Mouse (Mus musculus) midbrain, embryonic 11.5 days (tissue): ENCODE data around the gene Nav2. TPM values are rescaled to one million over a fixed set of nuclear protein-coding genes. Genes with fewer than 3 reads are reported as not detected.

ENCODE experiments used
- ATAC-seq: fragments of 200-750 bp; cut with Nextera tagmentation; 2 replicates; pipeline ENCODE4 v1.8.0; 2017; ENCODE audit warnings: moderate TSS enrichment, moderate library complexity; ENCODE audit not compliant: low FRiP score
- DNase-seq: peaks from one replicate; pipeline ENCODE4 v3.0.0; 2015; ENCODE audit warnings: low spot score; ENCODE audit errors: missing footprints
- H3K27ac ChIP-seq: fragments of 300-500 bp; sonication (generic); 2 replicates; pipeline ENCODE4 v1.5.1; 2014; ENCODE audit warnings: low read depth, low read length
- H3K27me3 ChIP-seq: fragments of 300-500 bp; sonication (generic); 2 replicates; pipeline ENCODE4 v1.6.1; 2014; ENCODE audit warnings: mild to moderate bottlenecking, low read length, moderate library complexity, mixed read lengths; ENCODE audit not compliant: control insufficient read depth, insufficient read depth
- H3K36me3 ChIP-seq: fragments of 300-500 bp; sonication (generic); 2 replicates; pipeline ENCODE4 v1.6.1; 2014; ENCODE audit warnings: mild to moderate bottlenecking, low read length, moderate library complexity, mixed read lengths; ENCODE audit not compliant: control insufficient read depth, insufficient read depth
- H3K4me1 ChIP-seq: fragments of 300-500 bp; sonication (generic); 2 replicates; pipeline ENCODE4 v1.6.1; 2014; ENCODE audit warnings: low read length; ENCODE audit not compliant: control insufficient read depth, insufficient read depth
- H3K4me2 ChIP-seq: fragments of 300-500 bp; sonication (generic); 2 replicates; pipeline ENCODE4 v1.6.1; 2014; ENCODE audit warnings: mild to moderate bottlenecking, moderate library complexity
- H3K4me3 ChIP-seq: fragments of 300-500 bp; sonication (generic); 2 replicates; pipeline ENCODE4 v1.5.1; 2014; ENCODE audit warnings: low read depth, low read length
- H3K9ac ChIP-seq: fragments of 300-500 bp; sonication (generic); 2 replicates; pipeline ENCODE4 v1.6.1; 2014; ENCODE audit warnings: low read length
- H3K9me3 ChIP-seq: fragments of 300-500 bp; sonication (generic); 2 replicates; pipeline ENCODE4 v1.6.1; 2016; ENCODE audit warnings: low read length; ENCODE audit not compliant: control insufficient read depth
- WGBS: fragments of 180-500 bp; shearing (Covaris S2); extraction: QIAGEN DNeasy Blood & Tissue Kit; methylation state at CpG from one replicate; pipeline ENCODE4 v1.1.7; 2014; 5-methylcytosine and 5-hydroxymethylcytosine counted together
- polyA plus RNA-seq: library from polyadenylated mRNA; unstranded; fragments of >200 nt; fragmentation: Nextera tagmentation; extraction: Ambion mirVana; gene quantifications from 2 replicates; pipeline ENCODE4 v1.2.1, GENCODE M21; 2014

Nav2 gene
- polyA plus RNA-seq, 1 experiment from 2014 or later, result 15.9 TPM

DNA sequence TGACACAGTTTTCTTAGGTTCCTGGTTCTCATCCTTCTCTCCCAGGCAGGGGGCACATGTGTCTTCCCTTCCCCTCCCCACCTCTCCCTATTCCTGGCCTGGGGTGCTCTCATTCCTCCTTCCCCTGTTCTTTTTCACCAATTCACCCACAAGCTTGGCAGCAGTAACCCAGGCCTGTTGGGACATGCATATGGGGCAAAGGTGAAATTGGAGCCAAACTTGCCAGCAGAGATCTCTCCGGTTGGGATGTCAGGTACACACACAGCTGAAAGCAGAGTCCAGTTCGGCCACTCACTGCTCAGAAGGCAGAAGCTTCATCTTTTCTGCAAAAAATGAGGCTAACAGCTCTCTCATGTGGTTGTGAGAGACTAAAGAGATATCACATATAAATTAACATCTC is 26.3 kb downstream of the Nav2 start:
- H3K9me3 ChIP-seq, result no peaks in the 10 kb centered on the region
- H3K9ac ChIP-seq, result no peak overlapping the region
- H3K4me1 ChIP-seq, result peaks cover 6% of the 10 kb centered on the region; the same call in 1 of the 2 replicates
- no peaks in the 10 kb centered on the region for H3K36me3 ChIP-seq
- no peak overlapping the region for H3K27ac ChIP-seq
- no peak overlapping the region for H3K4me3 ChIP-seq
- H3K4me2 ChIP-seq, result no peak overlapping the region
- DNase-seq (no peak), ATAC-seq (no peak)
- 87% methylated on average over 2 of the region's 2 CpGs for WGBS
- peaks cover 2% of the 10 kb centered on the region for H3K27me3 ChIP-seq

DNA sequence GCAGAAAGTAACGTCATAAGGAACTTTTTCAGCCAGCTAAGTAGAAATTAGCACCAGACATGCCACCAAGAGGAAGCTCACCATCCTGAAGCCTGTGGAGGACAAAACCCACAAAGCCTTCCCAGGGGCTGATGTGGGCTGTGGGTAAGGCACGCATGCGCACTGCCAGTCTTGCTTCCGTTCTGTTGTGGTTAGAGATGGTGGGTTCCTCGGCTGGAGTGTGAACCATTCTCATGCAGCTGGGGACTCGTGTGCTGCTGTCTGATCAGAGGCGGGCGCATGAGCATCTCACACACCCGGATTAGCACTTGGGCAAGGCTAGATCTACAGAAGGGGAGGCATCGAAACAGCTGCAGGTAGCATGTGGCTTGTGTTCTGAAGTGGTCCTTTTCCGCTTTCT is 29.0 kb downstream of the Nav2 start:
- no peak overlapping the region for H3K4me3 ChIP-seq
- H3K9me3 ChIP-seq, result no peaks in the 10 kb centered on the region
- H3K4me1 ChIP-seq, result no peaks in the 10 kb centered on the region
- peaks cover 2% of the 10 kb centered on the region; the same call in 1 of the 2 replicates for H3K27me3 ChIP-seq
- no peak overlapping the region for H3K4me2 ChIP-seq
- H3K27ac ChIP-seq, result no peak overlapping the region
- WGBS, result 86% methylated on average over 11 of the region's 11 CpGs
- ATAC-seq (no peak), DNase-seq (no peak)
- H3K36me3 ChIP-seq, result no peaks in the 10 kb centered on the region
- no peak overlapping the region for H3K9ac ChIP-seq

DNA sequence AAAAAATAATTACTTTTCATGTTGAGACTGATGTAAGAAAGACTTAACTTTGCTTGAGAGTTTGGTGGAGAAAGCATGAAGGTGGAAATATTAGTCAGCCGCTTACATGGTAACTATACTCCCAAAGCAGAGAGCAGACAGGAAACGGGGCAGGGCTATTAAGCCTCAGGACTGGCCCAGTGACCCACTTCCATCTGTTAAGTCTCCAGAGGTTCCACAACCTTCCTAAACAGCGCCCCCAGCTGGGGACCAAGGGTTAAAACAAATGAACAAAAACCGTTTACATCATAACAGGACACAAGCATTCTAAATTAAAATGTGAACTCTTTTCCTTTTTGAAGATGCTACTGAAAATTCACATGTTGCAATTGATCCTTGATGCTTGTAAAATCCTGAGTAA is 29.7 kb downstream of the Nav2 start:
- WGBS, result 42% methylated on average over 4 of the region's 4 CpGs
- Histone ChIP-seq H3K27ac (no peak overlapping the region), H3K36me3 (no peaks in the 10 kb centered on the region), H3K4me3 (no peak overlapping the region), H3K4me2 (no peak overlapping the region), H3K9ac (no peak overlapping the region), H3K9me3 (no peaks in the 10 kb centered on the region), H3K27me3 (peaks cover 2% of the 10 kb centered on the region; the same call in 1 of the 2 replicates), H3K4me1 (no peaks in the 10 kb centered on the region)
- no peak for ATAC-seq
- DNase-seq, result no peak

DNA sequence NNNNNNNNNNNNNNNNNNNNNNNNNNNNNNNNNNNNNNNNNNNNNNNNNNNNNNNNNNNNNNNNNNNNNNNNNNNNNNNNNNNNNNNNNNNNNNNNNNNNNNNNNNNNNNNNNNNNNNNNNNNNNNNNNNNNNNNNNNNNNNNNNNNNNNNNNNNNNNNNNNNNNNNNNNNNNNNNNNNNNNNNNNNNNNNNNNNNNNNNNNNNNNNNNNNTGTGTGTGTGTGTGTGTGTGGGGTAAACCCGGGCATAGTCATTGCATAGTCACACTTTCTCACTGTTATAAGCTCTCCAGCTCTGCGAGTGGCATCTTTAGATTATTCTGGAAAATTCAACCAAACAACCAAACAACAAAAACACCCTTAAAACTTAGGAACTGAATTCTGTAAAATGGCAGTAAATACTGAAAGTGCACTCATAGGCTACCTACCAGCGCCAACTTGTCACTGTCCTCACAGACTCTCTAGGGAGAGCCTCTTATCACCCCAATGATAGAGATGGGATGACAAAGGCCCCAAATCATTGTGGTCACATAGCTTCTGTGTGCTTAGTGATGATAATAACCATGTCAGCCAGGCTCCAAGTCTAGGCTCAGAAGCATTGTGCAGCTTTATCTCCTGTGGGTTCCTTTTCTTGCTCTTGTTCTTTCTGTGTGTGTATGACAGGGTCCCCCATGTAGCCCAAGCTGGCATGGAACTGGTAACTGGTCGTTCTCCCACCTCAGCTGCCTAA is 40.0 kb downstream of the Nav2 start:
- no peak for DNase-seq
- Histone ChIP-seq H3K9ac (no peak overlapping the region), H3K36me3 (no peaks in the 10 kb centered on the region), H3K9me3 (no peaks in the 10 kb centered on the region), H3K27ac (no peak overlapping the region), H3K4me2 (no peak overlapping the region), H3K4me3 (no peak overlapping the region), H3K4me1 (no peaks in the 10 kb centered on the region), H3K27me3 (peaks cover 2% of the 10 kb centered on the region; the same call in 1 of the 2 replicates)
- no peak for ATAC-seq
- 89% methylated on average over 4 of the region's 4 CpGs for WGBS

DNA sequence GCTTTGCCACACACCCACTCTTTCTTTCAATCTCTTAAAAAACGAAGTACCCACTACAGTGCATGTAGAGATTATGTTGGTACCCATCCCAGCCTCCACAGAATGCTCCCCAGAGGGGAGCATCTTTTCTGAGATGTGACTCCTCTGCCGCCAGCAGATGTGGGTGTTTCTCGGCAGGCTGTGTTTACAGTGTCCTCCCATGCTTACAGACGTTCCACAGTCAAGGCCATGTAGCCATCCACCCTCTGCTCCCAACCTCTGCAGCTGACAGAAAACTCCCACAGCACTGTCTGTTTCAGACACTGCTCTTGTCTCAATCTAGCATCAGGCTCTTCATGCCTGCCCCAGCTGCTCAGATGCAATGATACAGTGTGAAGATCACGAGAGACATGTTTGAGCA is 46.0 kb downstream of the Nav2 start:
- Histone ChIP-seq H3K4me2 (no peak overlapping the region), H3K36me3 (no peaks in the 10 kb centered on the region), H3K9me3 (no peaks in the 10 kb centered on the region), H3K27ac (no peak overlapping the region), H3K4me3 (no peak overlapping the region), H3K4me1 (peaks cover 4% of the 10 kb centered on the region), H3K9ac (no peak overlapping the region), H3K27me3 (peaks cover 12% of the 10 kb centered on the region)
- no peak for DNase-seq
- WGBS, result 84% methylated on average over 5 of the region's 5 CpGs
- ATAC-seq, result no peak

DNA sequence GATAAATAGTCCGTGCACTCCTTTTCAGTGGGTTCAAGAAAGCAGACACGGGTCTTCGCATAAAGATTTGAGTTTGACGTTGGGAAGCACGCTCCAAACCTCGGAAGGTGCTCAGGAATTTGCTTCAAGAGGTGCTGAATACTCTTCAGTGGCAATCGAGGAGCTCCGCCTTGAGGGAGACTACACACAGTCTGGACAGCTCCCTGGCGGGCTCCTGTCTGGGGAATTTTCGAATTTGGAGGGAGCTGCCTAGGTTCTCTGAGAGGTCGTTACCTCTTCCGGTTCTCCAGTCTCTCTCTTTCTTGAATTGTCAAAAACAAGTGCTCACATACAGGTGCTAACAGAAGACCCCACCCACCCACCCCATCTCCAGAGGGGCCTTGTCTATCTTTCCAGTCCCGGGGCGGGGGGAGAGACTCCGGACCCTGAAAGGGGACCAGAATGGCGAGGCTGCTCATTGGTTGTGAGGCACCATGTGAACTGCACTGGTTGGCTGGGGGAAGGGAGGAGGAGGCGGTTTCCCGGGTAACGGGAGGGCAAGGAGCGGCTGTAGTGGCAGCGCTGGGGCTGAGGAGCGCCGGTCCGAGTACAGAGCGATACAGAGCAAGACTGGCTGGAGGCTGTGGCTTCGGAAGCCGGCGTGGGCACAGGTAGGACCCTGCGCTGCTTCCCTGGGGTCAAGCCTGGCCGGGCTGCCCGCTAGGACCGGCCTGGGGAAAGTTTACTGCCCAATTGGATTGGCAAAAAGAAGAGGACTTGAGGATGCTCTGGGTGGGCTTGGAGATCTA is 50.2 kb downstream of the Nav2 start:
- peak overlapping the region; percentile 70 for H3K4me3 ChIP-seq
- peak overlapping the region; percentile 80 for H3K9ac ChIP-seq
- H3K27me3 ChIP-seq, result peaks cover 17% of the 10 kb centered on the region
- peaks cover 41% of the 10 kb centered on the region for H3K4me1 ChIP-seq
- 2% methylated on average over 32 of the region's 32 CpGs for WGBS
- DNase-seq, result peak; percentile 97
- peak; percentile 97 for ATAC-seq
- H3K9me3 ChIP-seq, result no peaks in the 10 kb centered on the region
- peak overlapping the region; percentile 35; the same call in 1 of the 2 replicates for H3K27ac ChIP-seq
- H3K4me2 ChIP-seq, result peak overlapping the region; percentile 81
- H3K36me3 ChIP-seq, result no peaks in the 10 kb centered on the region

DNA sequence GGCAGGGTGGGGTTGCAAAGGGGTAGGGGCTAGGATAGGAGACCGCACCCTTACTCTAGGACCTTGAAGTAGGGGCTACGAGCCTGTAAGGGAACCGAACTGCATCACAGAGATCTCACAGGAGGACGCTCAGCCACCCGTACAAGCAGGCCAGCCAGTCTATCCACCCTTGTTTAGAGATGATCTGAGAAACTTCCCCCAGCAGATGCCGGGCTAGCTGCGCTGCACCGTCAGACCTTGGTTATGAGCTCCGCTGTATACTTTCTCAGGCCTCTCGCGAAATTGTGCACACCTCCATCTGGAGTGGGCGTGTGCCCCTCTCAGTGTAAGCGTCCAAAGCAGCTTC is 50.8 kb downstream of the Nav2 start:
- Histone ChIP-seq H3K36me3 (no peaks in the 10 kb centered on the region; the same call in 1 of the 2 replicates), H3K4me1 (peaks cover 46% of the 10 kb centered on the region), H3K9ac (peak overlapping the region; percentile 80), H3K27me3 (peaks cover 17% of the 10 kb centered on the region), H3K4me3 (peak overlapping the region; percentile 70), H3K4me2 (peak overlapping the region; percentile 81), H3K27ac (peak overlapping the region; percentile 35; the same call in 1 of the 2 replicates), H3K9me3 (no peaks in the 10 kb centered on the region)
- DNase-seq (no peak), ATAC-seq (peak; percentile 22)
- WGBS, result 7% methylated on average over 13 of the region's 13 CpGs

DNA sequence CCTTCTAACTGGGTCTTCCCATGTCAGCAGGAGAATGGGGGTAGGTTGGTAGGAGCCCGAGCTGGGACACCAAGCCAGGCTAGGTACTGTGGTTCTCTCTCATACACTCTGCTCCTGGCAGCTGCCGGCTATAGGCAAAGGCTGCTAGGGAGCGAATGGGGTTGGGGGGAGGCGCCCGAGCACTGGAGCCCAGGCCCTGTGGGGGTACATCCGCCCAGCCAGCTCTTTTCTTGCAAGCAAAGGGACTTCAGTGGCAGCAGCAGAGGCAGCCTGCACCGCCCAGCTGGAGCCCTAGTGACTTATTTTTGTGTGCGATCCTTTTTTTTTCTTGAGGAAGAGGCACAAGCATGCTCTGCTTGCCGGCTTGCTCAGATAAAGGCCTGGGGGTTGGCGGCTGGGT is 51.6 kb downstream of the Nav2 start:
- Histone ChIP-seq H3K27ac (peak overlapping the region; percentile 11; the same call in 1 of the 2 replicates), H3K9ac (peak overlapping the region; percentile 80), H3K9me3 (no peaks in the 10 kb centered on the region), H3K27me3 (peaks cover 17% of the 10 kb centered on the region), H3K4me2 (peak overlapping the region; percentile 81), H3K4me1 (peaks cover 54% of the 10 kb centered on the region), H3K36me3 (no peaks in the 10 kb centered on the region; the same call in 1 of the 2 replicates), H3K4me3 (peak overlapping the region; percentile 70)
- 3% methylated on average over 10 of the region's 10 CpGs for WGBS
- DNase-seq, result peak; percentile 90
- ATAC-seq, result peak; percentile 24

DNA sequence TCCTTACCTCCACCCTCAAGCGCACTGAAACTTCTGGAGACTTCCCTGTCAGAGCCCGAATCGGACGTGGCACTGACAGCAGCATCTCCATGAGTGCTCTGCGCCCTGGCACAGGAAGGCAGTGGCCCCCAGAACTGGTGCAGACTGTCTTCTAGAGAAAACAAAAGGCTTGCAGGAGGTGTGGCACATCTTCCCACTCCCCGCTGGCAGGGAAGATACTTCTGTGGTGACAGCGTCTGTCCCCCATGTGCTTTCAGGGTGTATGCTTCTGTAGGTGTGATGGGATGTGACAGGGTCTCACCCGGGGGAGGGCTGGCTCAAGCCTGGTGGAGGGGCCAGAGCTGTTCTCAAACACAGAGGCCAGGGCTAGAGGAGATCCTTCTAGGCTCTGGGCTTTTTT is 53.0 kb downstream of the Nav2 start:
- 39% methylated on average over 8 of the region's 8 CpGs for WGBS
- H3K27ac ChIP-seq, result no peak overlapping the region
- H3K4me2 ChIP-seq, result peak overlapping the region; percentile 81
- ATAC-seq (no peak), DNase-seq (no peak)
- H3K9ac ChIP-seq, result peak overlapping the region; percentile 80
- peaks cover 17% of the 10 kb centered on the region for H3K27me3 ChIP-seq
- peak overlapping the region; percentile 70 for H3K4me3 ChIP-seq
- no peaks in the 10 kb centered on the region; the same call in 1 of the 2 replicates for H3K36me3 ChIP-seq
- H3K9me3 ChIP-seq, result no peaks in the 10 kb centered on the region
- peaks cover 67% of the 10 kb centered on the region for H3K4me1 ChIP-seq
